Mouse (Mus musculus): ENCODE data around the gene Psen2. TPM values are rescaled to one million over a fixed set of nuclear protein-coding genes. Genes with fewer than 3 reads are reported as not detected.

Gene Psen2
- polyA plus RNA-seq, 2 experiments = 17.1 to 23.4 TPM

DNA sequence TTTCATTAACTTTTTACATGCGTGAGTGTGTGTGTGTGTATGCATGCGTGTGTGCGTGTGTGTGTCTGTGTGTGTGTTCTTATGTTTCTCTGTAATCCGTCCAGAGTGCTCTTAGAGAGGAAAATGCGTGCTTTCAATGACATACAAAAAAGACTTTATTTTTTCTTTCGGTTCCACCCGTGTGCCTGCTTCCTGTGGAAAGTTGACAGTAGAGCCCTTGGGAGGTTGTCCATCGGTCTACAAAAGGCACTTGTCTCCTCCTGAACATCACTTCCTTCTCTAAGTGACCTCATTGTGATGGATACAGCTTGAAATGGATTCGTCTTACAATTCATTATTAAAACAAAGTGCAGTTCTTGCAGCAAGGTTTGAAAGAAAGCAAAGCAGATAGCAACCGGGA lies 1.6 kb upstream of the Psen2 start:
- no peaks in the 10 kb centered on the region for H3K27me3 ChIP-seq (ENCODE audit: control insufficient read depth, insufficient read depth, low read length)
- no peak overlapping the region for H3K4me3 ChIP-seq (replicated peaks; ENCODE audit: low read length)
- no peaks in the 10 kb centered on the region for H3K36me3 ChIP-seq (ENCODE audit: control insufficient read depth, insufficient read depth, low read length)
- no peaks in the 10 kb centered on the region for H3K9me3 ChIP-seq (ENCODE audit: control insufficient read depth, low read length)
- DNase-seq (ENCODE audit: low spot score) (no peak), ATAC-seq (ENCODE audit: low FRiP score, low read depth) (no peak)
- no peaks in the 10 kb centered on the region for H3K4me1 ChIP-seq (ENCODE audit: control insufficient read depth, insufficient read depth, low read length)
- no peak for TF ChIP-seq POLR2A (IDR thresholded peaks at IDR 0.05; ENCODE audit: borderline replicate concordance, extremely low read depth, insufficient read depth, insufficient read length)
- H3K27ac ChIP-seq (replicated peaks; ENCODE audit: low read depth, low read length) = no peak overlapping the region
- H3K4me2 ChIP-seq (replicated peaks; ENCODE audit: low read depth, low read length, severe bottlenecking) = no peak overlapping the region; the same call in 1 of the 2 replicates
- H3K9ac ChIP-seq (ENCODE audit: low read depth, low read length, severe bottlenecking) = no peak overlapping the region
- 65% methylated on average over 10 of the region's 10 CpGs for WGBS

DNA sequence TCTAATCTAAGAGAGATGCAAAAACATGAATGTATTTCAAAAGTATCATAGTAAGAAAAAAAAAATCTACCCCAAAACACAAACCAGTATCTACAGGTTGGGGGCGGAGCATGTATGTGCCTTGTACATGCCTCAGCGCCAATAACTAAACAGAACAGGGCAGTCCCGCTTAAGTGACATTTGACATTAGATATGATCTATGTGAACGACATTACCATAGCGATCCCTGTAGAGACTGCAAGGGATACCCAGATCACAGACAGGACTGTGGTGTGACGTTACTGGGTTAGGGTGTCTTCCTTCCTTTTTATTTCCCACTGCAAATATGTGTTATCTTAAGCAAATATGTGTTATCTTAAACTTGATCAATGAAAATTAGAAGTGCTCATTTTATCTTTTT lies 1.2 kb upstream of the Psen2 start:
- Histone ChIP-seq H3K4me1 (ENCODE audit: control insufficient read depth, insufficient read depth, low read length) (no peaks in the 10 kb centered on the region), H3K36me3 (ENCODE audit: control insufficient read depth, insufficient read depth, low read length) (no peaks in the 10 kb centered on the region), H3K9me3 (ENCODE audit: control insufficient read depth, low read length) (no peaks in the 10 kb centered on the region), H3K4me2 (replicated peaks; ENCODE audit: low read depth, low read length, severe bottlenecking) (no peak overlapping the region), H3K27me3 (ENCODE audit: control insufficient read depth, insufficient read depth, low read length) (no peaks in the 10 kb centered on the region), H3K9ac (ENCODE audit: low read depth, low read length, severe bottlenecking) (no peak overlapping the region), H3K27ac (replicated peaks; ENCODE audit: low read depth, low read length) (no peak overlapping the region), H3K4me3 (replicated peaks; ENCODE audit: low read length) (no peak overlapping the region)
- no peak for TF ChIP-seq POLR2A (IDR thresholded peaks at IDR 0.05; ENCODE audit: borderline replicate concordance, extremely low read depth, insufficient read depth, insufficient read length)
- 81% methylated on average over 6 of the region's 6 CpGs for WGBS
- no peak for ATAC-seq (ENCODE audit: low FRiP score, low read depth)
- DNase-seq (ENCODE audit: low spot score) = no peak

- no peak for TF ChIP-seq POLR2A (IDR thresholded peaks at IDR 0.05; ENCODE audit: borderline replicate concordance, extremely low read depth, insufficient read depth, insufficient read length)
- H3K27me3 ChIP-seq (ENCODE audit: control insufficient read depth, insufficient read depth, low read length) = no peaks in the 10 kb centered on the region
- ATAC-seq (ENCODE audit: low FRiP score, low read depth) (no peak), DNase-seq (ENCODE audit: low spot score) (no peak)
- 82% methylated on average over 8 of the region's 8 CpGs for WGBS
- H3K36me3 ChIP-seq (ENCODE audit: control insufficient read depth, insufficient read depth, low read length) = no peaks in the 10 kb centered on the region
- H3K4me1 ChIP-seq (ENCODE audit: control insufficient read depth, insufficient read depth, low read length) = no peaks in the 10 kb centered on the region
- no peak overlapping the region for H3K4me2 ChIP-seq (replicated peaks; ENCODE audit: low read depth, low read length, severe bottlenecking)
- H3K4me3 ChIP-seq (replicated peaks; ENCODE audit: low read length) = no peak overlapping the region
- H3K9ac ChIP-seq (ENCODE audit: low read depth, low read length, severe bottlenecking) = no peak overlapping the region
- H3K27ac ChIP-seq (replicated peaks; ENCODE audit: low read depth, low read length) = no peak overlapping the region
- no peaks in the 10 kb centered on the region for H3K9me3 ChIP-seq (ENCODE audit: control insufficient read depth, low read length)
These were observed 1.2 kb downstream of the Psen2 start for GRCm38 (mm10) chr1:180261857-180262570.

DNA sequence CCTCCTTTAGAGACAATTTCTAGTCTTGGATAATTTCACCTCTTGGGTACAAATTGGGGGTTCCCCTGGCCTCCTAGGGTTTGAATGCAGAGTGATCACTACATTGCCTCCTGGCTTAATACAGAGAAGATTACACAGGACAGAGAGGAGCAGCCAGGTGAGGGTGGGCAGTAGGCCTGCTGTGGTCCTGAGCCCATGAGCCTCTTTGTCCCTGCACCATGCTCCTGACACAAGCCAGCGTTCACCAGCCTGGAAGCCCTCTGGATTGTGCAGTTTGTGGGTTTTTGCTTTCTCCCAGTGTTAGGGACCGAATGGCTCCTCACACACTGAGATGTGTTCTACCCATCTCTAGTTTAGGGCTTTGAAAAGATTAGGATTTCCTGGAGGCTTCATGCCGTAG lies 1.8 kb downstream of the Psen2 start:
- Histone ChIP-seq H3K4me2 (replicated peaks; ENCODE audit: low read depth, low read length, severe bottlenecking) (no peak overlapping the region), H3K36me3 (ENCODE audit: control insufficient read depth, insufficient read depth, low read length) (no peaks in the 10 kb centered on the region), H3K9ac (ENCODE audit: low read depth, low read length, severe bottlenecking) (no peak overlapping the region), H3K27ac (replicated peaks; ENCODE audit: low read depth, low read length) (no peak overlapping the region), H3K4me1 (ENCODE audit: control insufficient read depth, insufficient read depth, low read length) (0 out of 2 replicates have a peak, but pooled peaks cover 4% of the 10 kb centered on the region), H3K27me3 (ENCODE audit: control insufficient read depth, insufficient read depth, low read length) (no peaks in the 10 kb centered on the region), H3K9me3 (ENCODE audit: control insufficient read depth, low read length) (no peaks in the 10 kb centered on the region), H3K4me3 (replicated peaks; ENCODE audit: low read length) (no peak overlapping the region)
- WGBS = 77% methylated on average over 3 of the region's 3 CpGs
- no peak for TF ChIP-seq POLR2A (IDR thresholded peaks at IDR 0.05; ENCODE audit: borderline replicate concordance, extremely low read depth, insufficient read depth, insufficient read length)
- ATAC-seq (ENCODE audit: low FRiP score, low read depth) (no peak), DNase-seq (ENCODE audit: low spot score) (no peak)

DNA sequence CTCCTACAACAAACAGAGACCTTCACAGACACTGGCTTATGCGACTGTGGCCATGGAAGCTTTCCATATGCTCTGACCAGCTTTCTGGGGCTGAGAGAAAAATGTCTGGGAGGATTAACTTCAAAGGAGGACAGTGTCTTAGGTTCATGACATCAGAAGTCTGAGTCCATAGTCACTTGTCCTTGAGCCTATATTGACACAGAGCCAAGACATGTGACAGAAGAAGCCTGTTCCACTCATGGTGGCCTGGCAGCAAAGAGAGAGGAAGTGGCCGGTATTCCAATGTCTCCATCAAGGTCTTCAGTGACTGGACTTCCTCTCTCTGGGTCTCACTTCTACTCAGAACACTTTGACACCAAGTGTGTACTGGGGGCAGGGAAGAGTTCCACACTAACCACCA lies 2.4 kb downstream of the Psen2 start:
- no peaks in the 10 kb centered on the region for H3K27me3 ChIP-seq (ENCODE audit: control insufficient read depth, insufficient read depth, low read length)
- H3K4me1 ChIP-seq (ENCODE audit: control insufficient read depth, insufficient read depth, low read length) = 0 out of 2 replicates have a peak, but pooled peaks cover 4% of the 10 kb centered on the region
- no peak for ATAC-seq (ENCODE audit: low FRiP score, low read depth)
- H3K9ac ChIP-seq (ENCODE audit: low read depth, low read length, severe bottlenecking) = no peak overlapping the region
- H3K9me3 ChIP-seq (ENCODE audit: control insufficient read depth, low read length) = no peaks in the 10 kb centered on the region
- no peak for DNase-seq (ENCODE audit: low spot score)
- no peaks in the 10 kb centered on the region for H3K36me3 ChIP-seq (ENCODE audit: control insufficient read depth, insufficient read depth, low read length)
- no peak overlapping the region for H3K4me3 ChIP-seq (replicated peaks; ENCODE audit: low read length)
- WGBS = 83% methylated on average over 2 of the region's 2 CpGs
- TF ChIP-seq POLR2A (IDR thresholded peaks at IDR 0.05; ENCODE audit: borderline replicate concordance, extremely low read depth, insufficient read depth, insufficient read length) = no peak
- no peak overlapping the region for H3K27ac ChIP-seq (replicated peaks; ENCODE audit: low read depth, low read length)
- H3K4me2 ChIP-seq (replicated peaks; ENCODE audit: low read depth, low read length, severe bottlenecking) = no peak overlapping the region

Data from limb, embryonic 14.5 days (tissue).